Mouse (Mus musculus): Measurements from ENCODE around the gene Gm9758. TPM values are rescaled to one million over a fixed set of nuclear protein-coding genes. Genes with fewer than 3 reads are reported as not detected.
"Not testable (repeated sequence)": the region's sequence is repeated elsewhere in the genome, so short reads cannot be mapped to it uniquely, and the experiment has no call there.

Gm9758 gene
- not detected in 2 replicates for total RNA-seq (2015)
- not detected in 2 replicates for total RNA-seq (2017)

- ATAC-seq (replicated peaks; ENCODE audit: poor library complexity): not testable (repeated sequence)
Measured at GRCm38 (mm10) chr5:14914799-14915198, at the start of gene Gm9758. TSS of gene Gm9758 (minus strand) at chr5:14914899.

GRCm38 (mm10) chr5:14963821-14964220, 49.1 kb upstream of the Gm9758 start:
- ATAC-seq (replicated peaks; ENCODE audit: poor library complexity): not testable (repeated sequence)

DNA sequence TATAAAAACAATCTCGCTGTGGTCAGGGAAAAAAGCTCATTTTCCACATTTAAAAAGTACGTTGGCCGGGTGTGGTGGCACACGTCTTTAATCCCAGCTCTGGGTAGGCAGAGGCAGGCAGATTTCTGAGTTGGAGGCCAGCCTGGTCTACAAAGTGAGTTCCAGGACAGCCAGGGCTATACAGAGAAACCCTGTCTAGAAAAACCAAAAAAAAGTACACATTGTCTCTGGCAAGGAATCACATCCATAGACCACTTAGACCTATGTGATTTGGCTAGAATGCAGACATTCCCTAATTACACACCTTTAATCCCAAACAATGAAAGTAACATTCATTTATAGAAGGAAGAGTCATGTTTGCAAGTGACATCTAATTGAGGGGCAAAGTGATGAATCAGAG, 46.8 kb upstream of the Gm9758 start:
- ATAC-seq (replicated peaks; ENCODE audit: poor library complexity): not testable (repeated sequence)

GRCm38 (mm10) chr5:14955928-14956706, 41.4 kb upstream of the Gm9758 start:
- not testable (repeated sequence) for ATAC-seq (replicated peaks; ENCODE audit: poor library complexity)

- ATAC-seq (replicated peaks; ENCODE audit: poor library complexity): not testable (repeated sequence)
Measured at GRCm38 (mm10) chr5:14953587-14953986, 38.9 kb upstream of the Gm9758 start.

GRCm38 (mm10) chr5:14952749-14953148, 38.0 kb upstream of the Gm9758 start:
- ATAC-seq (replicated peaks; ENCODE audit: poor library complexity): not testable (repeated sequence)

DNA sequence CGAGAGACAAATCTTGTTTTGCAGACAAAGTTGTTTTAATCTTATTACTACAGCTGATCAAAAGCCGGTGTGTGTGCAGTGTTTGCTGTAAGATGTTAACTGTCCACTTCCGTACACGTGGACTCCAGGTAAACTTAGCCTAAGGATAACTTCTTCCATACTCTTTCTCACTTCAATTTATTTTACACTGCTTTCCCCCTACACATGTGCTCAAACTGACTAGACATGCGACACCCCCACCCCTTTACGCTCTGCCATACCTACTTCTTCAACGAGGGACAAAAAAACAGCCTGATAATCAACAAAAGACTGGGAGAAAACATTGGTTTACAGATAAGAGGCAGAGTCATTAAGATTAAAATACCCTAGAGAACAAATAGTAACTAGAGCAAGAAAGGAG, 37.1 kb upstream of the Gm9758 start:
- not testable (repeated sequence) for ATAC-seq (replicated peaks; ENCODE audit: poor library complexity)

DNA sequence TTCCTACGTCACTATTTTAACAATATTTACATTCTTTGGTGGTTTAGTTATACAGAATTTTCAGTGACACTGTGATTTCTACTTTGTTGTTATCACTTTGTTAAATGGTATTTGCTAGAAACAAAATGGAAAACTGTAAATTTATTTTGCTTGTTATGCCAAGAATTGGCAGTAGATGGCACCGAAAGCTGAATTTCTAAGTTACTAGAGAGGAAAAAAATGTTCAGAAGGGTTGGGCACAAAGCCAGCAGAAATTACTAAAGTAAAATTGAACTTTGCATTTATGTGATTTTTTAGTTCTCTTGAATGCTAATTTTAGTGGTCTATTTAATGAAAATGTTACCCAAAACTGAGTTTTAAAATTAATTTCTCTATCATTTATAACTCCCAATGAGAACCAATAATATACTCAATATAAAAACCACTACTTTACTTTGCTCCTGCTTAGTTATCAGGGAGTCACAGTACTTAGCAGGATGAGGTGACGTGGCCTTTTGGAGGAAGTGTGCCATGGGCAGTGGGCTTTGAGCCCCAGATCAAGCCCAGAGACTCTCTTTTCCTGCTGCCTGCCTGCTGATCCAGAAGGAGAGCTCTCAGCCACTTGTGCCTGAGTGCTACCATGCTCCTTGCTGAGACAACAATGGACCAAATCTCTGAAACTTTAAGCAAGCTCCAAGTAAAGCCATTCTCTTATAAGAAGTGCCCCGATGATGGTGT, 32.9 kb upstream of the Gm9758 start:
- ATAC-seq (replicated peaks; ENCODE audit: poor library complexity): not testable (repeated sequence)

DNA sequence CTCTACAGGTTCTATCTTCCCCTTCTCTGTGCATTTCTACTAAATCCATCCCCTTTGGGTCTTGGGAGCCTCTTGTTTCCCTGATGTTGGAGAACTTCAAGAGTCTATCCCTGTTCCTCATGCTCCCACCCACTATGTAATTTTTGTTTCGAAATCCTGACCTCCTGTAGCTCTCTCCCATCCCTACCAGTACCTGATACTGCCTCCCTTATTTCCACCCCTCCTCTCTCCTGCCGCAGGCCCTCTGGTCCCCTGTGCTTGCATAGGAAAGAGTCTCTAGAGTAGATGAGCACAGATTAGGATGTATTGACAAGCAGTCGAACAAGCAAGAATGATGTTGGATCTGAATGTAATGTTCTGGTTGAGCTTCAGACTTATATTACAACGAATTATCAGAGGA, 30.8 kb upstream of the Gm9758 start:
- not testable (repeated sequence) for ATAC-seq (replicated peaks; ENCODE audit: poor library complexity)

DNA sequence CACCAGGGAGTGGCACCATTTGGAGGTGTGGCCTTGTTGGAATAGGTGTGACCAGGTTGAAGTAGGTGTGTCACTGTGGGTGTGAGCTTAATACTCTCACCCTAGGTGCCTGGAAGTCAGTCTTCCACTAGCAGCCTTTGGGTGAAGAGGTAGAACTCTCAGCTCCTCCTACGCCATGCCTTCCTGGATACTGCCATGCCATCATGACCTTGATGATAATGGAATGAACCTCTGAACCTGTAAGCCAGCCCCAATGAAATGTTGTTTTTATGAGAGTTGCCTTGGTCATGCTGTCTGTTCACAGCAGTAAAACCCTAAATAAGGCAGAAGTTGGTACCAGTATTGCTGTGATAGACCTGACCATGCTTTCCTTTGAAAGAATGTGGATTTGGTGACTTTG, 26.3 kb upstream of the Gm9758 start:
- not testable (repeated sequence) for ATAC-seq (replicated peaks; ENCODE audit: poor library complexity)

- ATAC-seq (replicated peaks; ENCODE audit: poor library complexity): not testable (repeated sequence)
Measured at GRCm38 (mm10) chr5:14938329-14938728, 23.6 kb upstream of the Gm9758 start, which contains the start of gene Speer4e. TSS of gene Speer4e (minus strand) at chr5:14938429.

DNA sequence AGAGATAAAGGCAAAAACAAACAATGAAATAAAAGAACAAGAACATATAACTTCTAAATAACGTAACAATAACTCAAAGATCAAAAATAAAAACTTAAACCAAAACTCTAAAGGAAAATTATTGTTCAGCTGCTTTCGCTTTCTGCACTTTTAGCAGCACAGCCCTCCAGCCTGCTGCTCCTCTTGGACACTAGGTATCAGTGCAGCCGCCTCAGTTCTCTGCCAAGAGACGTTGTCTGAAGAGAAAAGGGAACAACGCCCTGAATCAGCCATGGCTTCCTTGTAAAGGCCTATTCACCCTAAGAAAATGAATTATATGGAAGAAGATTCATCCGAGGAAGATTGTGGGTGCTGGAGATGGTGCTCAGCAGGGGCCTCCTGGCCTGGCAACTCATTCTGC, 19.0 kb upstream of the Gm9758 start:
- ATAC-seq (replicated peaks; ENCODE audit: poor library complexity): not testable (repeated sequence)

GRCm38 (mm10) chr5:14927047-14927446, 12.3 kb upstream of the Gm9758 start:
- not testable (repeated sequence) for ATAC-seq (replicated peaks; ENCODE audit: poor library complexity)

DNA sequence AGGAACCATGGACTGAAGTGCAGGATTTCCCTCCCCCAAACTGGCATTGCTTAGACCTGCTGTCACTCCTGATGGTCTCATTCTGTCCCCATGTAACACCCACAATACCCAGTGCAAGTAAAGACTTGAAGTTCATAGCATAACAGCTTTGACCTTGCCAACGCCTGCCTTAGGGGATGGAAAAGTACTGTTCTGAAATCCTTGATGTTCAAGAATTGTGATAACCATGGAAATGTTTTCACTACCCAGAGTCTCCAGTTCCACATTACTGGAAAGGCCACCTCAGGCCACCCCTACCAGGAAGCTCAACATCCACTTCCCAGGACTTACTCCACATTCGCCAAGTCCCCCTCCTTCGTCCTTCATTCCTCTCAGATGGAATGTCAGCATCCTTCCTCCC, 338 bp downstream of the Gm9758 start:
- not testable (repeated sequence) for ATAC-seq (replicated peaks; ENCODE audit: poor library complexity)

- not testable (repeated sequence) for ATAC-seq (replicated peaks; ENCODE audit: poor library complexity)
Measured at GRCm38 (mm10) chr5:14903539-14903938, 11.2 kb downstream of the Gm9758 start.

GRCm38 (mm10) chr5:14892242-14892641, 22.5 kb downstream of the Gm9758 start:
- ATAC-seq (replicated peaks; ENCODE audit: poor library complexity): no peak

DNA sequence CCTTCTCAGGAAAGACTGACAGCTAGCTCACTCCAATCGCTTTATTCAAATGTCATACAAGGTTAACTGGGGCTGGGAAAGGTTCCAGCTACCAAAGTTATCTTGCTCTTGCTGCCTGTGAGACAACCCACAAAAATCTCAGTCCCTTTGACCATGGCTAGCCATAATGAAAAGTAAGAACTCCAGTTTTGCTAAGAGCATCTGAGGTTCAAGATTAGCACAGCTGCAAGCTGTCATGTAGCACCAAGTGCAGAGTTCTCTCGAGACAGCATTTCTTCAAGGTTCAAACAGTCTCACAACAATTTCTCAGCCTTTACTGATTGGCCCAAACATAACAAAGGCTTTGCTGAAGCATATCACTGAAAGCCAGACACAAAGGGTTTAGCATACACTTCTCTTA, 29.4 kb downstream of the Gm9758 start:
- ATAC-seq (replicated peaks; ENCODE audit: poor library complexity): not testable (repeated sequence)

Other genes with a start within 250 kb of the Gm9758 start
- not detected in 2 replicates for gene Speer4e, start 23.5 kb upstream of the Gm9758 start, total RNA-seq (2015)
- gene Speer4e, start 23.5 kb upstream of the Gm9758 start, total RNA-seq (2017): not detected in 2 replicates
- not detected in 2 replicates for gene Gm10354, start 64.0 kb upstream of the Gm9758 start, total RNA-seq (2015)
- not detected in 2 replicates for gene Gm10354, start 64.0 kb upstream of the Gm9758 start, total RNA-seq (2017)
- not detected in 2 replicates for gene Gm17019, start 118.1 kb upstream of the Gm9758 start, total RNA-seq (2015)
- gene Gm17019, start 118.1 kb upstream of the Gm9758 start, total RNA-seq (2017): not detected in 2 replicates